Mouse (Mus musculus) embryonic facial prominence, embryonic 13.5 days (tissue): Measurements from ENCODE around the gene Lhx4. TPM values are rescaled to one million over a fixed set of nuclear protein-coding genes. Genes with fewer than 3 reads are reported as not detected.

Experiments used
- ATAC-seq: fragments of 200-750 bp; cut with Nextera tagmentation; 2 replicates; pipeline ENCODE4 v1.8.0; 2017; ENCODE audit warnings: low read depth; ENCODE audit not compliant: insufficient number of reproducible peaks, insufficient read depth, low FRiP score, low TSS enrichment
- H3K27ac ChIP-seq: fragments of 300-500 bp; sonication (generic); 2 replicates; pipeline ENCODE4 v1.5.1; 2015; ENCODE audit warnings: moderate library complexity, mild to moderate bottlenecking, inconsistent platforms
- H3K27me3 ChIP-seq: fragments of 300-500 bp; sonication (generic); 2 replicates; pipeline ENCODE4 v1.6.1; 2015; ENCODE audit warnings: mild to moderate bottlenecking, inconsistent platforms
- H3K36me3 ChIP-seq: fragments of 300-500 bp; sonication (generic); 2 replicates; pipeline ENCODE4 v1.6.1; 2015; ENCODE audit warnings: mild to moderate bottlenecking, inconsistent platforms
- H3K4me1 ChIP-seq: fragments of 300-500 bp; sonication (generic); 2 replicates; pipeline ENCODE4 v1.6.1; 2015; ENCODE audit warnings: inconsistent platforms
- H3K4me2 ChIP-seq: fragments of 300-500 bp; sonication (generic); 2 replicates; pipeline ENCODE4 v1.6.1; 2015; ENCODE audit warnings: moderate library complexity, mild to moderate bottlenecking, inconsistent platforms
- H3K4me3 ChIP-seq: fragments of 300-500 bp; sonication (generic); 2 replicates; pipeline ENCODE4 v1.5.1; 2015; ENCODE audit warnings: mild to moderate bottlenecking, inconsistent platforms
- H3K9ac ChIP-seq: fragments of 300-500 bp; sonication (generic); 2 replicates; pipeline ENCODE4 v1.6.1; 2015; ENCODE audit warnings: mild to moderate bottlenecking, inconsistent platforms
- H3K9me3 ChIP-seq: fragments of 300-500 bp; sonication (generic); 2 replicates; pipeline ENCODE4 v1.6.1; 2016; ENCODE audit warnings: inconsistent platforms
- WGBS: fragments of 180-500 bp; shearing (Covaris S2); methylation state at CpG from one replicate; pipeline ENCODE4 v1.1.7; 2015; ENCODE audit warnings: mixed read lengths; 5-methylcytosine and 5-hydroxymethylcytosine counted together
- polyA plus RNA-seq: library from polyadenylated mRNA; unstranded; fragments of >200 nt; fragmentation: Nextera tagmentation; extraction: Ambion mirVana; gene quantifications from 2 replicates; pipeline ENCODE4 v1.2.1, GENCODE M21; 2015

Gene Lhx4
- polyA plus RNA-seq, 1 experiment from 2014 or later: not detected

GRCm38 (mm10) chr1:155782382-155782781 is 30.9 kb upstream of the Lhx4 start:
- 67% methylated on average over 5 of the region's 5 CpGs for WGBS

GRCm38 (mm10) chr1:155777641-155778625 is 26.4 kb upstream of the Lhx4 start:
- peaks cover 28% of the 10 kb centered on the region for H3K36me3 ChIP-seq
- H3K27ac ChIP-seq: no peak overlapping the region
- no peaks in the 10 kb centered on the region for H3K27me3 ChIP-seq
- ATAC-seq: no peak
- WGBS: 57% methylated on average over 14 of the region's 14 CpGs
- no peaks in the 10 kb centered on the region for H3K4me1 ChIP-seq
- no peak overlapping the region for H3K9ac ChIP-seq
- H3K4me3 ChIP-seq: no peak overlapping the region
- H3K9me3 ChIP-seq: peaks cover 5% of the 10 kb centered on the region; the same call in 1 of the 2 replicates
- H3K4me2 ChIP-seq: no peak overlapping the region

More at GRCm38 (mm10) chr1:155782382-155782781, 30.9 kb upstream of the Lhx4 start:
- H3K4me1 ChIP-seq: peaks cover 8% of the 10 kb centered on the region; the same call in 1 of the 2 replicates
- no peak for ATAC-seq
- no peak overlapping the region for H3K4me3 ChIP-seq
- no peak overlapping the region for H3K9ac ChIP-seq
- H3K4me2 ChIP-seq: no peak overlapping the region
- no peak overlapping the region for H3K27ac ChIP-seq
- peaks cover 50% of the 10 kb centered on the region for H3K36me3 ChIP-seq
- no peaks in the 10 kb centered on the region for H3K9me3 ChIP-seq
- no peaks in the 10 kb centered on the region for H3K27me3 ChIP-seq

- 10% methylated on average over 12 of the region's 12 CpGs for WGBS
- 0 out of 2 replicates have a peak overlapping the region, but pooled peaks have one; percentile 11 for H3K4me2 ChIP-seq
- no peak overlapping the region for H3K9ac ChIP-seq
- peaks cover 33% of the 10 kb centered on the region for H3K27me3 ChIP-seq
- no peaks in the 10 kb centered on the region for H3K9me3 ChIP-seq
- no peak overlapping the region for H3K27ac ChIP-seq
- 0 out of 2 replicates have a peak, but pooled peaks have one; percentile 15 for ATAC-seq
- no peaks in the 10 kb centered on the region for H3K36me3 ChIP-seq
- H3K4me3 ChIP-seq: no peak overlapping the region
- peaks cover 5% of the 10 kb centered on the region; the same call in 1 of the 2 replicates for H3K4me1 ChIP-seq
These were observed 7.7 kb upstream of the Lhx4 start for GRCm38 (mm10) chr1:155759167-155759566.

GRCm38 (mm10) chr1:155758711-155759110 is 7.2 kb upstream of the Lhx4 start:
- no peak for ATAC-seq
- no peak overlapping the region for H3K27ac ChIP-seq
- H3K9ac ChIP-seq: no peak overlapping the region
- H3K36me3 ChIP-seq: no peaks in the 10 kb centered on the region
- no peaks in the 10 kb centered on the region for H3K9me3 ChIP-seq
- H3K4me3 ChIP-seq: no peak overlapping the region
- H3K4me1 ChIP-seq: peaks cover 5% of the 10 kb centered on the region; the same call in 1 of the 2 replicates
- no peak overlapping the region for H3K4me2 ChIP-seq
- peaks cover 38% of the 10 kb centered on the region for H3K27me3 ChIP-seq
- WGBS: 82% methylated on average over 4 of the region's 4 CpGs

GRCm38 (mm10) chr1:155757621-155758020 is 6.1 kb upstream of the Lhx4 start:
- no peaks in the 10 kb centered on the region for H3K36me3 ChIP-seq
- 78% methylated on average over 7 of the region's 7 CpGs for WGBS
- H3K4me1 ChIP-seq: peaks cover 5% of the 10 kb centered on the region; the same call in 1 of the 2 replicates
- peaks cover 46% of the 10 kb centered on the region for H3K27me3 ChIP-seq
- ATAC-seq: no peak
- H3K4me2 ChIP-seq: no peak overlapping the region
- H3K27ac ChIP-seq: no peak overlapping the region
- no peak overlapping the region for H3K4me3 ChIP-seq
- no peak overlapping the region for H3K9ac ChIP-seq
- H3K9me3 ChIP-seq: no peaks in the 10 kb centered on the region

- Histone ChIP-seq H3K27me3 (peaks cover 70% of the 10 kb centered on the region), H3K9ac (no peak overlapping the region), H3K36me3 (no peaks in the 10 kb centered on the region), H3K27ac (no peak overlapping the region), H3K4me3 (no peak overlapping the region), H3K4me2 (no peak overlapping the region), H3K9me3 (no peaks in the 10 kb centered on the region), H3K4me1 (peaks cover 6% of the 10 kb centered on the region)
- ATAC-seq: no peak
- 68% methylated on average over 9 of the region's 9 CpGs for WGBS
These were observed 1.9 kb upstream of the Lhx4 start for GRCm38 (mm10) chr1:155753411-155753810.

- WGBS: 6% methylated on average over 11 of the region's 11 CpGs
- Histone ChIP-seq H3K9me3 (no peaks in the 10 kb centered on the region), H3K27me3 (peaks cover 93% of the 10 kb centered on the region), H3K4me3 (no peak overlapping the region), H3K27ac (no peak overlapping the region), H3K4me2 (no peak overlapping the region), H3K36me3 (no peaks in the 10 kb centered on the region), H3K4me1 (peaks cover 6% of the 10 kb centered on the region), H3K9ac (no peak overlapping the region)
- ATAC-seq: peak; percentile 60; the same call in 1 of the 2 replicates
These were observed 836 bp downstream of the Lhx4 start for GRCm38 (mm10) chr1:155750517-155751178.

GRCm38 (mm10) chr1:155747911-155748310 is 3.6 kb downstream of the Lhx4 start:
- Histone ChIP-seq H3K9me3 (no peaks in the 10 kb centered on the region), H3K4me3 (no peak overlapping the region), H3K4me1 (peaks cover 8% of the 10 kb centered on the region), H3K36me3 (no peaks in the 10 kb centered on the region), H3K27me3 (peaks cover 93% of the 10 kb centered on the region), H3K27ac (no peak overlapping the region), H3K4me2 (no peak overlapping the region), H3K9ac (no peak overlapping the region)
- WGBS: 70% methylated on average over 5 of the region's 5 CpGs
- no peak for ATAC-seq

- Histone ChIP-seq H3K9ac (no peak overlapping the region), H3K27me3 (peaks cover 93% of the 10 kb centered on the region), H3K4me2 (no peak overlapping the region), H3K36me3 (no peaks in the 10 kb centered on the region), H3K4me3 (no peak overlapping the region), H3K27ac (no peak overlapping the region), H3K9me3 (no peaks in the 10 kb centered on the region), H3K4me1 (peaks cover 17% of the 10 kb centered on the region)
- no peak for ATAC-seq
- 12% methylated on average over 8 of the region's 8 CpGs for WGBS
These were observed 4.5 kb downstream of the Lhx4 start for GRCm38 (mm10) chr1:155747011-155747410.

GRCm38 (mm10) chr1:155742411-155743363 is 8.8 kb downstream of the Lhx4 start:
- Histone ChIP-seq H3K36me3 (no peaks in the 10 kb centered on the region), H3K4me2 (peak overlapping the region; percentile 76), H3K27me3 (peaks cover 93% of the 10 kb centered on the region), H3K4me3 (peak overlapping the region; percentile 49), H3K27ac (no peak overlapping the region), H3K4me1 (peaks cover 29% of the 10 kb centered on the region), H3K9me3 (no peaks in the 10 kb centered on the region), H3K9ac (peak overlapping the region; percentile 44; the same call in 1 of the 2 replicates)
- under 1% methylated on average over 81 of the region's 81 CpGs for whole genome bisulfite sequencing
- no peak for ATAC-seq

- WGBS: under 1% methylated on average over 26 of the region's 26 CpGs
These were observed 9.5 kb downstream of the Lhx4 start for GRCm38 (mm10) chr1:155741988-155742387.

More at GRCm38 (mm10) chr1:155741988-155742387, 9.5 kb downstream of the Lhx4 start:
- peaks cover 29% of the 10 kb centered on the region for H3K4me1 ChIP-seq
- H3K36me3 ChIP-seq: no peaks in the 10 kb centered on the region
- H3K9me3 ChIP-seq: no peaks in the 10 kb centered on the region
- ATAC-seq: no peak
- peak overlapping the region; percentile 76 for H3K4me2 ChIP-seq
- peaks cover 93% of the 10 kb centered on the region for H3K27me3 ChIP-seq
- no peak overlapping the region for H3K27ac ChIP-seq
- H3K4me3 ChIP-seq: peak overlapping the region; percentile 49
- H3K9ac ChIP-seq: no peak overlapping the region; the same call in 1 of the 2 replicates
